Mouse (Mus musculus): Measurements from ENCODE around the gene Gm49395.

Gene Gm49395

GRCm38 (mm10) chr13:115098227-115098626, 3.5 kb downstream of the Gm49395 start:
- DNase-seq: no peak

DNA sequence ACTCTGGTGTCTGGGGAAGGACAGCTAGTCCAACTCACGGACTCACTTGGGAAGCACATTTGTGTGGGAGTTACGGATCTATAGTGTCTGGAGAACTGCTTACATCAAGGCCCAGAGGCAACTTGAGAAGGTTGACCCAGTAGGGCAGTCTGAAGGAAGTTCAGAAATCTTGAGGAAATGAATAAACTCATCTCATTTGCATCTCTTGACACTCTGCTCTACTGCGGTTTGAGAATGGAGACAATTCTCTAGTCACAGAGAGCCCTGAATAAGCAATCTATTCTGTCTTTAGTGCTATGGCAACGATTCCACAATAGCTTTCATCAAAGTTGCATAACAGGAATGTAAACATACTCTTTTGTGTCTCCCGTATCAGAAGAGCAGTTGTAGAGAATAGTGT, 4.8 kb downstream of the Gm49395 start:
- DNase-seq: no peak

- DNase-seq: no peak
These were observed 5.5 kb downstream of the Gm49395 start for GRCm38 (mm10) chr13:115096216-115096615.

GRCm38 (mm10) chr13:115095392-115095791, 6.3 kb downstream of the Gm49395 start:
- DNase-seq: no peak

- no peak for DNase-seq
These were observed 10.2 kb downstream of the Gm49395 start for GRCm38 (mm10) chr13:115091511-115091910.

GRCm38 (mm10) chr13:115090977-115091445, 10.7 kb downstream of the Gm49395 start:
- DNase-seq: no peak

DNA sequence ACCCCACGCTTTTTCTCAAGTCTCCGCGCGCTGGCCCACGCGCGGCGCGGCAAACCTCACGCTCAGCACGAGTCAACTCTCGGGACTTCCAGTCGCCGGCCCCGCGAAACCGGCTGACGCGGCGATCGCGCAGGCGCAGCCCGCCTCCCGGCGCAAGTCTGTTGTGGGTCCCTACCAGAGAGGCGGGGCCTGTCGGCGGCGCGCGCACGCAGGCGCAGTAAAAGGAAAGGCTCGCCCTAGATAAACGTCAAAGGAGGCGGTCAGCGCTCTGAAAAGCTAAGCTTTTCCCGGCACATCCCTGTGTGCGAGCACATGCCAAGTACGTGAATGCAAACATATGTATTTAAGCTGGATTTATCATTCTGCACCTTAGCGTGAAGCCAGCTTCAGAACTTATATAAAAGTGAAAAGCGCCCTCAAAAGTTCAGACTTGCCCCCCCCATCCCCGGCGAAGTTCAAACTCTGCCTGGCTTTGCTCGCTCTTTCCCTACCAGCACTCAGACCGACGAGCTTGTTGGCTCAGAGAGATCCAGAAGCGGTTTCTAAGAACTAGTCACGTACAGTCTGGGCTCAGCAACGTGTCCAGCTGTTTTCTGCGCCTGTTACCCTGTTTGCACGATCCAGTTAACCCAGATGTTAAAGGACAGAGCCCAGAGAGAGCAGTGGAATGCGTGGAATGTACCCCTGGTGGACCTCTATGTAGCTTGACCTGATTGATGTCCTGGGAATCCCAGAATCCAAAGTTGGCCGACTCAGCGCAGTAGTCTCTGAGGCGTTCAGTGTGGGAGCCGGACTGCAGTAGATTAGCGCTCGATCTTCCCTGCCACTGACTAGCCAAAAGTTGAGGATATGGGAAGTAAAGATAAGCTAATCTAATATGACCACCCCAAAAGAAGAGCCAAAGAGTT, 11.4 kb downstream of the Gm49395 start, which contains the start of gene Pelo:
TSS of gene Pelo (minus strand) at position 118 of the 908 bp plus-strand sequence.
- peak; percentile 91 for DNase-seq

DNA sequence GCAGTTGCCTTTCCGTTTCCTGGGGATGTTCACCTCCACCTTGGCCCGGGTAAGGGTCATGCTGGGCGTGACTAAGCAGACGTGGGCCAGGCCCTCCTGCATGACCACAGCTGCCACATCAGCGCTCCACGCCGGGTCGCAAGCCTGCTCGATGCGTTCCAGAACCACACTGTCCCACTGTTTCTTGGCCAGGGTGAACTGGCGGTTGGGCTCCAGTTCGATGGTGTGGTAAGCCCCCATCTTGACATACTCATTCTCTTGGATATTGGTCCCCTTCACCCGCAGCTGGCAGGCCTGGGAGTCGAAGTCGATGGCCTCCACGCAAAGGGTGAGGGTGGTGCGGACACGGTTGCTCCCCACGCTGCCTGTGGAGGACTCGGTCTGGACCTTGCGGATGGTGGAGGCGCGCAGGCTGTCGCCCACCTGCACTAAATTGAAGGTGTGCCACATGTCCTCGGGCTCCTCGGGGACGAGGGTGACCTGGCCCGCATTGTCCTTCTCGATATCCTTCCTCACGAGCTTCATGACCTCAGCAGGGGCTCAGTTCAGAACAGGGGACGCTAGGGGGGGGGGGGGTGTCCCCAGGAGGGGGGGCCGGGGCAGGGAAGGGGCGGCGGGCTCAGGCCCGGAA, 12.2 kb downstream of the Gm49395 start:
- peak; percentile 35 for DNase-seq

- no peak for DNase-seq
These were observed 12.7 kb downstream of the Gm49395 start for GRCm38 (mm10) chr13:115089020-115089394.

DNA sequence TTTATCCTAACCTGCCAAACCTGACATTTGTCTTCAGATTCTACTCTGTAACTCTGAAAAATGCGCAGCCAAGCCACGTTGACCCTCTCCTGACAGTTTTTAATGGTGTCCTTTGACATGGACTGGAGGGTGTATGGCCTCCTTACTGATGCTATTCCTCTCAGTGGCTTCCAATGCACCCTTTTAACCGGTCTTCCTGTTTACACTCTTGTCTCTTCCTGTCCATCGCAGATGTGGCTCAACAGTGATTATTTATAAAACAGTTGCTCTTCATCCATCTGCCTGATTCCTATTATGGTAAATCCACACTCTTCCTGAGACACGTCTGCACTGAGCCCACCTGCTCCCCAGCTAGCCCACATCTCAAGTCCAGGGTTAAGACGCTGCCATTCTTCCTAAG, 15.7 kb downstream of the Gm49395 start:
- DNase-seq: no peak

DNA sequence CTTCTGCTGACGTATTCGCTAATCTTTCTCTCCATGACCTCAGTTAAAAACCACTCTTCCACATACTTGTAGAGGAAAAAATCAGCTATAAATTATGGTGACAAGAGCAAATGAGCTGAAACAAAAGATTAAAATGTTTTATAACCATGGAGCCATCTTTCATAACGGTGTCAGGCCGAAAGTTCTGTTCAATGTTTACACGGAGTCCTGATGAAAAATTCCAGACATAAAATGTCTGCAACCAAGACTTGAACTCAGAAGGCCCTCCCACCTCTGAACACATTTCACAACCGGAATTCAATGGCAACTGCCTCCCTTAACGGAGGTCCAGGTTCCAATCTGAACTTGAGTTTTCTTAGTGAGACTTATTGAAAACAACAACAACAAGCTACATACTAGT, 19.4 kb downstream of the Gm49395 start:
- DNase-seq: no peak

GRCm38 (mm10) chr13:115079996-115080585, 21.6 kb downstream of the Gm49395 start:
- DNase-seq: no peak

DNA sequence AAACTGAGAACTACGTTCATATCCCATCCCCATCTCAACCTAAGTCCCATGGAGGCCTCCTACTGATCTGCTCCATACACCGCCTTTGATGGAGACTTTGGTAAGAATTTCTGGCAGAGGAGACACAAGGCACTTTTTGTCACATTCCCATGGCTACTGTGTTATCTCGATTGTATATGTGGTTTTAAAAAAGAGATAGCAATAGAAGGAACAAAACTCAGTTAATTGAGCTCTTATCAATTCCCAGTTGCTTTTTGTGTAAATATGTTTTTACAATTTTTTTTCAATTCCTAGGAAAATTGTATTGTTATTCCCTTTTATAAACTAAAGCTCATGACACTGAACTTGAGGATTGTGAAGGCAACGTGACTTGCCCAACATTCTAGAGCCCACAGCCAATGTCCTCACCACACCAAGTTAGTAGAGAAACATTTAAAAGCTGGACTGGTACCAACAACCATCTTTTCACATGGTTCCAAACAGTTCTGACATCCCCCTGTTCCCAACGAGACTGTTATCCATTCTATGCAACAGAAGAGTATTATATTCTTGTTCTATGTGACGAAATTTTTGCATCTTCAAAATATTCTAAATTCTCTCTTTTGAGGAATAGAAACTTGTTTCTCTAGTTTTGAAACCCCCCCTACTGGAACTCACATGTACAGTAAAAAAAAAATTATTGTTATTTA, 22.6 kb downstream of the Gm49395 start:
- no peak for DNase-seq

- DNase-seq: no peak
These were observed 24.2 kb downstream of the Gm49395 start for GRCm38 (mm10) chr13:115077346-115078134.

- DNase-seq: no peak
These were observed 29.3 kb downstream of the Gm49395 start for GRCm38 (mm10) chr13:115072386-115072785.

- DNase-seq: no peak
These were observed 30.3 kb downstream of the Gm49395 start for GRCm38 (mm10) chr13:115071431-115071830.

DNA sequence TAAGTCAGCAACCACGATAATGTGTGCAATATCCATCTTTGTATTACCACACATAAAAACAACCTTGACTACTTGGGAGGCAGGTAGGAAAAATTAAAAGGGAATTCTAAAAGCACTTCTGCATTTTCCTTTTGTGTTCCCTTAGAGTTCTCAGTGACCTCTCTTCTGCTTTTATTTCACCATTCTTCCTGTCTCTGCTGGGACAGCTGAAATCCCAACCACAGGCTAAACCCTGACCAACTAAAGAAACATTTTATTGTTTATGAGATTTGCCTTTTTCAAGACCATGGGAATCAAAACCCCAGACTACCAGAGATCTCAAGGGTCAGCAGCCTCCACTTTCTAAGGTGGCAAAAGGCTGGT, 33.8 kb downstream of the Gm49395 start:
- no peak for DNase-seq

DNA sequence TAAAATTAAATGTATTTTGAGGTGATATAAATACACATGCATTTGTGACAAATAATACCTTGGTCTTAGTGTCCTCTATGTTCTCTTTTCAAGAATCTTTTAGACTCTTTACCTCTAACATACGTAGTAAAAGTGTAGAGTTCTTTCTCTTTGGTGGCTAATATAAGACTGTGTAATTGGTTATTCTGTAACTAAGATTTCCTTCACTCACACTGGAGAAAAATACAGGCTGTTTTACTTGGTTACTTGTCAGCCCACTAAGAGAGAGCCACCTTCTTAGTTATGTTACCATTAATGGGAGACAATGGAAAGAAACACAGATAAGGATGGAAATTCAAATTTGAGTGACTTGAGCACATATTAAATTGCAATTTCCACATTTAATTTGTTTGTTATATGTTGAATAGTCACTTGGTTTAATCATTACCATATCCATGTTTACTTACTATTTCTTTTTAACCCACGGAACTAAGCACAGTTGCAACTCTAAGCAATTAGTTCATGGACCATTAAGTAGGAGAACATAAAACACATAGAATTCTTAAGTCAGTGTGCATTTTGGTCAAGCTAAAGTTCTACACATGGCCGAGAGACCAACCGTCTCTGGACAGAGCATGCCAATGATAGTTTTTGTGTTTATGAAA, 34.3 kb downstream of the Gm49395 start:
- DNase-seq: no peak

DNA sequence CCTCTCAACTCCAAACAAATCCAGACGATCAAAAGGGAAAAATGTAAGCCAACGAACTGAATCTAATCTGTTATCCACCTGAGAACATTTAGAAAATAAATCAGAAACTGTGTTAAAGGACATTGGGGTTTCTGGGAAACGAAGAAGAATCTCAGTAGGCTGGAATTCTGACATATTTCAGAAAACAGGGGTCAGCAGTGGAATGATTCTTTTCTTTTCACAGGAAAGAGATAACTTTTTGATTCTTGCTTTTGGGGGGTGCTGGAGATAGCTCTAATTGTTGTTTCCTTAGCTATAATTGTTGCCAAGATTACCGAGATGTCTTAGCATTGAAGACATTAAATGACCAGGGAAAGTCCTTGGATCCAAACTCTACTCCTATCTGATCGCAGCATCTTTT, 44.2 kb downstream of the Gm49395 start:
- no peak for DNase-seq

- DNase-seq: no peak
These were observed 46.9 kb downstream of the Gm49395 start for GRCm38 (mm10) chr13:115054783-115055182.

DNA sequence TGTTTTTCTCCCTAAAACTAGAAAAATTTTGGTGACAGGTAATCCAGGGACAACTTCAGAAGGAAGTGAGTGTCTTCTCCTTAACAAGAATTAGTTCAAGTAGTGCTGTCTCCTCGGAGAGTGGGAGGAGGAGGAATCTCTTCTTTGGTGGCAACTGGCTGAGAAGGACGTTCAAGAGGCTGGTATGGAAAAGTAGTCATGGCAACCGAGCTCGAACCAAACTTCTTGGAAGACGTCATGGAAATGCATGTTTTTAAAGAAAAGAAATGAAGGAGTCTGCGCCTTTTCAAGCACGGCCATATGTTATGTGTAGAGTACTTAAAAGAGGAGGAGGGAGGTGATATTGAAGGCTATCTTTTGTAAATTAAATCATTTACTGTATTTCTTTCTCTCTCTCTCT, 49.2 kb downstream of the Gm49395 start:
- DNase-seq: no peak

Data from cerebellum, adult 8-10 months (tissue).